Mouse (Mus musculus) ES-E14 (cell line): ENCODE results near the gene Ncmap.

Source experiments
- HCFC1 ChIP-seq: IDR thresholded peaks from 2 replicates; pipeline ENCODE4 v1.6.1; 2012; ENCODE audit warnings: low read length, inconsistent platforms, borderline replicate concordance; ENCODE audit not compliant: insufficient read depth
- MAFK ChIP-seq: IDR thresholded peaks from 2 replicates; pipeline ENCODE4 v1.6.1; 2014; ENCODE audit warnings: mild to moderate bottlenecking, low read depth, low read length, inconsistent platforms; ENCODE audit not compliant: insufficient read depth
- ZC3H11A ChIP-seq: IDR thresholded peaks from 2 replicates; pipeline ENCODE4 v1.6.1; 2012; ENCODE audit warnings: low read depth, mild to moderate bottlenecking, inconsistent platforms, low read length, borderline replicate concordance
- ZNF384 ChIP-seq: IDR thresholded peaks from 2 replicates; pipeline ENCODE4 v1.6.1; 2012; ENCODE audit warnings: low read depth, low read length, inconsistent platforms

DNA sequence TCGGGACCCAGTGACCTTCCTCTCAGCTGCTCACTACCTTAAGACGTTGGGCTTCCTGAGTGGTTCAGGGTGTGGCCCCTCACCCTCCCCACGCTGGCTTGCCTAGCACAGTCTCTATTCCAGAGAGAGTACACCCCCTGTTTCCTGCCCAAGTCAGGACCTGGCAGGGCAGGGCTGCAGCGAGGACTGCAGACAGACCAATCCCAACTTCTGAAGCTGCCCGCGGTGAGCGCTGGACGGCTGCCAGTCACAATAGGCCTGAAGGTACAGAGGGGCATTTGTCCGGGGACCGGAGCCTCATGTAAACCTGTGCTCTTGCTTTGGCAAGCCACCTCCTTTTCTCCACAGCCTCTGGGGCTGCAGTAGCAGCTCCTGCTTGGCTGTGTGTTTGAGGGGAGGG lies 12.4 kb downstream of the Ncmap start:
- TF ChIP-seq ZC3H11A, result no peak
- TF ChIP-seq ZNF384, result no peak
- no peak for TF ChIP-seq HCFC1
- TF ChIP-seq MAFK, result no peak
